Mouse (Mus musculus) neural tube, embryonic 12.5 days (tissue): Measurements from ENCODE around the gene Ehbp1. TPM values are rescaled to one million over a fixed set of nuclear protein-coding genes. Genes with fewer than 3 reads are reported as not detected.
A peak's percentile ranks its signal among the peaks of the same experiment; 100 is the strongest.

Source experiments
- ATAC-seq: fragments of 200-750 bp; cut with Nextera tagmentation; 2 replicates; pipeline ENCODE4 v1.8.0; 2017; ENCODE audit warnings: low read depth, mild to moderate bottlenecking, moderate TSS enrichment, moderate library complexity; ENCODE audit not compliant: low FRiP score
- H3K27ac ChIP-seq: fragments of 300-500 bp; sonication (generic); 2 replicates; pipeline ENCODE4 v1.5.1; 2016
- H3K27me3 ChIP-seq: fragments of 300-500 bp; sonication (generic); replicated peaks from 2 replicates; pipeline ENCODE4 v1.6.1; 2016; ENCODE audit warnings: mild to moderate bottlenecking
- H3K36me3 ChIP-seq: fragments of 300-500 bp; sonication (generic); 2 replicates; pipeline ENCODE4 v1.6.1; 2016; ENCODE audit warnings: mild to moderate bottlenecking
- H3K4me1 ChIP-seq: fragments of 300-500 bp; sonication (generic); 2 replicates; pipeline ENCODE4 v1.6.1; 2016
- H3K4me2 ChIP-seq: fragments of 300-500 bp; sonication (generic); replicated peaks from 2 replicates; pipeline ENCODE4 v1.6.1; 2016; ENCODE audit warnings: mild to moderate bottlenecking
- H3K4me3 ChIP-seq: fragments of 300-500 bp; sonication (generic); 2 replicates; pipeline ENCODE4 v1.5.1; 2016
- H3K9ac ChIP-seq: fragments of 300-500 bp; sonication (generic); 2 replicates; pipeline ENCODE4 v1.6.1; 2016; ENCODE audit warnings: mild to moderate bottlenecking
- H3K9me3 ChIP-seq: fragments of 300-500 bp; sonication (generic); 2 replicates; pipeline ENCODE4 v1.6.1; 2016; ENCODE audit warnings: mild to moderate bottlenecking
- WGBS: fragments of 180-500 bp; shearing (Covaris S2); methylation state at CpG from one replicate; pipeline ENCODE4 v1.1.7; 2016; 5-methylcytosine and 5-hydroxymethylcytosine counted together
- polyA plus RNA-seq: library from polyadenylated mRNA; unstranded; fragments of >200 nt; fragmentation: Nextera tagmentation; extraction: Ambion mirVana; gene quantifications from 2 replicates; pipeline ENCODE4 v1.2.1, GENCODE M21; 2016

The Ehbp1 gene
- polyA plus RNA-seq, 1 experiment from 2014 or later: 16.1 TPM

- Histone ChIP-seq H3K9ac (no peak overlapping the region), H3K36me3 (no peaks in the 10 kb centered on the region), H3K4me1 (peaks cover 16% of the 10 kb centered on the region), H3K27me3 (peaks cover 81% of the 10 kb centered on the region), H3K9me3 (no peaks in the 10 kb centered on the region), H3K27ac (no peak overlapping the region), H3K4me3 (no peak overlapping the region), H3K4me2 (peak overlapping the region; percentile 25)
- under 1% methylated on average over 47 of the region's 47 CpGs for WGBS
- no peak for ATAC-seq
Measured at GRCm38 (mm10) chr11:21993597-21994376, 348.3 kb downstream of the Ehbp1 start.

DNA sequence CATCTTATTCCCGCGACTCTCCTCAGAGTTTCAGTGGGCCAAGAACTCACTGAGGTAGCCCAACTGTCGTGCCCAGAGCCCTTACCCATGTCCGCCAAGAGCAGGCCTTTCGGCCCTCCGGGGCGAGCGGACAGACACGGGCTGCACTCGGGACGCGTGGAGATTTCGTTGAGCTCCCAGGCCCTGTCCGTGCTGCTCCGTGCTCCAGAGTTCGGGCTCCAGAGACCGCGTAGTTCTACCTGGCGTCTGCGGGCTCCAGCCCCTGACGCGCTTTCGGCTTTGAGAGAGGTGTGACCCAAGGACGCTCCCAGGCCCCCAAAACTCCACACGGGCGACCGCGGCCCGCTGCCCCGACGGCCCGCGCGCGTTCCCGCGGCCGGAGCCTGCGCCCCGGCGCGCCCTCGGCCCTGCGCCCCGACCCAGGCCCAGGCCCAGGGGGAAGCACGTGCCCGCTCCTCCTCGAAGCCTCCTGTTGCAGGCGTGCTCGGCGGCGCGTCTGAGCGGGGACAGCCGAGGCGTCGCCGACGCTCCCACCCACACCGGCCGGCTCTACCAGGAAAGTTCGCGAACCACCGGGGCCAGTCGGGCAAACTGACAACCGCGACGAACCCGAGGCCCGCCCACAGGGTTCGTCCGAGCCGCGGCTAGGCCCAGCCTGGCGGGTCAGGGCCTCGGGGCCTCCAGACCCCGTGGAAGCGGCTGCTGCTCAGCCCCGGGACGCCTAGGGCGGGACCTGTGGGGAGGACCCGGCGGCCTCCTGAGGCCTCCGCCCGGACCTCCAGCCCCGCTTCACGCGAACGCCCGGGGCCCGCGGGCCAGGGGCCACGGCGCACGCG is 349.1 kb downstream of the Ehbp1 start:
- H3K27me3 ChIP-seq: peaks cover 80% of the 10 kb centered on the region
- no peak overlapping the region for H3K9ac ChIP-seq
- H3K27ac ChIP-seq: no peak overlapping the region
- H3K4me1 ChIP-seq: peaks cover 16% of the 10 kb centered on the region
- peak overlapping the region; percentile 25 for H3K4me2 ChIP-seq
- no peaks in the 10 kb centered on the region for H3K36me3 ChIP-seq
- peak; percentile 27 for ATAC-seq
- H3K9me3 ChIP-seq: no peaks in the 10 kb centered on the region
- 1% methylated on average over 96 of the region's 96 CpGs for WGBS
- 0 out of 2 replicates have a peak overlapping the region, but pooled peaks have one; percentile 3 for H3K4me3 ChIP-seq

DNA sequence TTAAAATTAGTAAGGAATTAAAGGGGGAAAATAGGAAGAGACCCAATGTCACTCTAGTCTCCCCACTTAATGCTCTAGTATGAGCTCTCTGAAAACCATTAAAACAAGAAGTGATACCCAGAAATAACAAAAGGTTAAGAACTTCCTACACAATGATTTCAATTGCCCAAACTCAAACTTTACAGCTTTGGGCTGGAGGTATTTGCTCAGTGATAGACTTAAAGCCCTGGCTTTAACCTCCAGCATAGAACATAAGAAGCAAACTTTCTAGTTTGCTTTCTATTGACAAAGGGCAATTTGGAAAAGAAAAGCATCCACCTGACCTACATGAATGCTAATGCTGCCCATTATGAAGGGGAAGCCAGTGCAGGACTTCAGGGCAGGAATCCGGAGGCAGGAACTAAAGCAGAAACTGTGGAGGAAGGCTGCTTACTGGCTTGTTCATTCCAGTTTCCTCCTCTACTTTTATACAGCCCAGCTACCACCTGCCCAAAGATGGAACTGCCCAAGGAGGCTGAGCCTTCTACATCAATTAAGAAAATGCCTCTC is 353.6 kb downstream of the Ehbp1 start:
- no peak for ATAC-seq
- no peak overlapping the region for H3K4me3 ChIP-seq
- no peak overlapping the region for H3K9ac ChIP-seq
- peaks cover 8% of the 10 kb centered on the region for H3K4me1 ChIP-seq
- no peaks in the 10 kb centered on the region for H3K9me3 ChIP-seq
- no peak overlapping the region for H3K4me2 ChIP-seq
- peaks cover 40% of the 10 kb centered on the region for H3K27me3 ChIP-seq
- H3K27ac ChIP-seq: no peak overlapping the region
- WGBS: 53% methylated on average over 1 of the region's 1 CpGs
- no peaks in the 10 kb centered on the region for H3K36me3 ChIP-seq

DNA sequence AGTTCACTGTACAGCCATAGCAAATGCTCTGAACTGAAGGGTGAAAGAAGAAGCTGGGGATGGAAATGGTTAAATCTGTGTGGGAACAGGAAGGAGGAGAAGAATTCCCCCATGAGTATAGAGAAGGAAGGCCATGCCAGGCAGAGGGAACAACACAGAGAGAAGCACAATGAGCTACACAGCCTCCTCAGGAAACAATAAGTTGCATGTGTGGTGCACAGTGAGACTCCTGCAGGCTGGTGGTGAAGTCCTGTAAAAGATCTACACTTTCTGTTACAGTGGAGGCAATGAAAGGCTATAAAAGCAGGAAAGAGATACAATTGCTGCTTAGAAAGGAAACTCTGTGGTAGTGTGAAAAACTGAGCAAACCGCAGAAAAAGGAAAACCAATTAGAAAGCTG is 357.0 kb downstream of the Ehbp1 start:
- H3K4me1 ChIP-seq: no peaks in the 10 kb centered on the region
- H3K4me2 ChIP-seq: no peak overlapping the region
- no peaks in the 10 kb centered on the region for H3K9me3 ChIP-seq
- no peak overlapping the region for H3K9ac ChIP-seq
- ATAC-seq: no peak
- no peak overlapping the region for H3K27ac ChIP-seq
- 46% methylated on average over 1 of the region's 1 CpGs for WGBS
- peaks cover 21% of the 10 kb centered on the region for H3K27me3 ChIP-seq
- no peak overlapping the region for H3K4me3 ChIP-seq
- no peaks in the 10 kb centered on the region for H3K36me3 ChIP-seq

DNA sequence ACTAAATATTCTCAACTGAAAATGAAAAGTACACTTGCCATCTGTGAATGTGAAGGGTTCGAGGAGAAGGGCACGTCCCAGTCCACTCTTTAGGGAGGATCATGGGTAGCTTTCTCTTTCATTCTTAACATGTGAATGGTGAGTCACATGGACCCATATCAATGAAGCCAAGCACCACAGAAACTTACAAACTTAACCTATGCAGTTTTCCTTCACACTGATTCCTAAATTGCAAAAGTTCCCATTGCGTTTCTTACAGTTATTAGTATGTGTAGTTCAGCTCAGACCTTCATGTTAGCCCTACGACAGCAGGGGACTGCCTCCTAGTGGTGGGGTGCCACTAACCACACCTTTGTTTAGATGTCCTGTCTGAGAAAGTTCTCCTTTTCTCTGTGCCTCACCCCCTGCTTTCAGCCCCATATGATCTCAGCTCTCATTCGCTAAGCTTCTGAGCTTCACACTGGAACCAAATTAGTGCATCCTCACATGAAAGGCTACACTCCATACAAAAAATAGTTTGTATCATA is 368.0 kb downstream of the Ehbp1 start:
- H3K9ac ChIP-seq: no peak overlapping the region
- no peaks in the 10 kb centered on the region for H3K27me3 ChIP-seq
- no peak overlapping the region for H3K27ac ChIP-seq
- H3K4me1 ChIP-seq: no peaks in the 10 kb centered on the region
- H3K4me2 ChIP-seq: no peak overlapping the region
- no peak for ATAC-seq
- H3K9me3 ChIP-seq: no peaks in the 10 kb centered on the region
- H3K4me3 ChIP-seq: no peak overlapping the region
- 79% methylated on average over 5 of the region's 5 CpGs for WGBS
- no peaks in the 10 kb centered on the region for H3K36me3 ChIP-seq

GRCm38 (mm10) chr11:21973597-21973996 is 368.5 kb downstream of the Ehbp1 start:
- 75% methylated on average over 3 of the region's 3 CpGs for WGBS
- H3K27me3 ChIP-seq: no peaks in the 10 kb centered on the region
- H3K4me1 ChIP-seq: no peaks in the 10 kb centered on the region
- no peak overlapping the region for H3K9ac ChIP-seq
- no peaks in the 10 kb centered on the region for H3K9me3 ChIP-seq
- no peak overlapping the region for H3K4me2 ChIP-seq
- H3K4me3 ChIP-seq: no peak overlapping the region
- no peak overlapping the region for H3K27ac ChIP-seq
- H3K36me3 ChIP-seq: no peaks in the 10 kb centered on the region
- ATAC-seq: no peak

DNA sequence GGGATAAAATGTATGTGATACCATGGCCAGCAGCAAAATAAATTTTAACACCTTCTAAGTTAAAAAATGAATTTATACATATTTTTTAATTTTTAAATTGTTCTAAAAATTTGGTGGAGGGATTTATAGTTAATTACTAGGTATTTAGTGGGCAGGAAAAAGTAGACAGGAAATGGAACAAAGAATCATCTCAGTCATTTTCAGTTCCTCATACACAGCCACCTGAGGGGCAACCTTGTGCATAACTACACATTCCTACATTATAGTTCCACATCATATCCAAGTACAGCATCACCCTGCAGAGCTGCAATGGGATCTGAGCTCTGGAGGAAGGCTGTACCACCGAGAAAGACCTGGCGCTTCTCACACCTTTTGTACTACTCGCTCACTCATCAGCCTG is 373.2 kb downstream of the Ehbp1 start:
- H3K4me1 ChIP-seq: no peaks in the 10 kb centered on the region
- 93% methylated on average over 3 of the region's 3 CpGs for WGBS
- no peak overlapping the region for H3K27ac ChIP-seq
- H3K4me3 ChIP-seq: no peak overlapping the region
- no peak overlapping the region for H3K9ac ChIP-seq
- H3K27me3 ChIP-seq: no peaks in the 10 kb centered on the region
- H3K9me3 ChIP-seq: no peaks in the 10 kb centered on the region
- no peaks in the 10 kb centered on the region for H3K36me3 ChIP-seq
- no peak overlapping the region for H3K4me2 ChIP-seq
- ATAC-seq: no peak

Other genes with a start within 250 kb of the Ehbp1 start
- gene Tmem17, start 169.8 kb upstream of the Ehbp1 start, polyA plus RNA-seq: 16.1 and 17.5 TPM in 2 replicates